Mouse (Mus musculus) cerebellum, adult 11 months (tissue): ENCODE measurements around the gene Rabgap1l.
"Not testable (repeated sequence)": the region's sequence is repeated elsewhere in the genome, so short reads cannot be mapped to it uniquely, and the experiment has no call there.

Source experiments
- DNase-seq: peaks from one replicate; pipeline ENCODE4 v3.0.0; 2022

Gene Rabgap1l

DNA sequence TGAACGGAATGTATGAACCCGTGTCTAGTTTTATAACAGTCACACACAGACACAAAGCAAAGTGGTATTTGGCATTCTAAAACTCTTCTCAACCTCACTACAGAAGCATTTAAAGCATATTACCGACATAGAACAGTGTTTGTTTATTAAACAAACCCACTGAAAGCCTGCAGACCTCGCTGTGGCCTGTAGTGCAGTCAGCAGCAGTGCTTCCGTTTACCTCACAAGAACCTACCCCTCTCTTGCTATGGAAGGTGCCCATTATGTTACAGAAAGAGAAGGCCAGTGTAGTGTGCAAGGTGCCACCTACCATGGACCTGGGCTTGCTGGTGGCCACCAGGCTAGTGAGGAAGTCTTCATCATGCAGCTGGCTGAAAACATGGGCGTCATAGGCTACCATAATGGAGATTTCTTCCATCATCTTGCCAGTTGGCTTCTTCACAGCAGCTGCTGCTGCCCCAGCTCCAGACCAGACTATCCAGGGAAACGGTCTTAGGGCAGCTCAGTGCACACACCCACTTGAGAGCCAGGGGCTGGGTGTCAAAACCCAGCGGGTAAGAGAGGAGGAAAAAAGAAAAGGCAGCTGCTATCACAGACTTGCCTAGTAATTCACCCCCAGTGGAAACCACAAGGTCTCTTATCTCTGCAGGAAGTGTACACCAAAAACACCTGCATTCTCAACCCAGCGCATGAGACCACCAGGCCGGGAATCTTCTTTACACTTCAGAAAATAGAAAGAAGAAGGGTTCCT lies 486.0 kb downstream of the Rabgap1l start:
- no peak for DNase-seq

DNA sequence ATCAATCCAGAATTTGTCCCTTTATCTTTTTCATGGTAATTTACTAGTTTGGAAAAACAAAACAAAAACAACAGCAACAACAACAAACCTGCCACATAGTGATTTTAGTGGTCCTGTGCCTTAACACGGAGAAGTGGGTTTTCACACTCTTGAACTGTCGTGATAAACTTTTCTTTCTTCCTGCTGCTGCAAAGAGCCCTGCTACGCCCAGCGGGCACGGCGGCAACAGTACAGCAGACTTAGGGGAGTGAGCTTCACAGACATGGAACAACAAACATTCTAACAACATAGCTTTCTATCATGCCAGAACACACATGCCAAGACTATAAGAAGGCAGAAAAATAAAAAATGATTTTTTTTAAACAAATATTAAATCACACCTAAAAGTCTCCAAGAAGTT lies 486.7 kb downstream of the Rabgap1l start:
- no peak for DNase-seq

DNA sequence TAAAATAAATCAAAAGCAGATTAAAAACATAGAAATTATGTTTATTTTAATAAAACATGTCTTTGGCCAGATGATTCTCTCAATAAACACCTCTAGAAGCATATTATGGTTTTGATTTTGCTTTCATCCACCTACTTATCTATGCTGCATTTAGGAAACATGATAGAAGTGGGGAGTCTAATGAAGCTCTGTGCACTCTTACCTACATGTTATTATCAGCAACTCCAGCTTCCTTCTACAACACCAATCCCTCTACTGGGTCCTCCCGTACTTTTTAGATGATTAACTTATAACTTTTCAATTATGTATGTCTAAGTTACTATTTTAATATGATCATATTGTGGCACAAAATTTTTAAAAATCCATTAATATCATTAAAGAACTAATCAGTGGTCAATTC lies 487.2 kb downstream of the Rabgap1l start:
- no peak for DNase-seq

GRCm38 (mm10) chr1:160304969-160305498 lies 488.0 kb downstream of the Rabgap1l start:
- DNase-seq = no peak

DNA sequence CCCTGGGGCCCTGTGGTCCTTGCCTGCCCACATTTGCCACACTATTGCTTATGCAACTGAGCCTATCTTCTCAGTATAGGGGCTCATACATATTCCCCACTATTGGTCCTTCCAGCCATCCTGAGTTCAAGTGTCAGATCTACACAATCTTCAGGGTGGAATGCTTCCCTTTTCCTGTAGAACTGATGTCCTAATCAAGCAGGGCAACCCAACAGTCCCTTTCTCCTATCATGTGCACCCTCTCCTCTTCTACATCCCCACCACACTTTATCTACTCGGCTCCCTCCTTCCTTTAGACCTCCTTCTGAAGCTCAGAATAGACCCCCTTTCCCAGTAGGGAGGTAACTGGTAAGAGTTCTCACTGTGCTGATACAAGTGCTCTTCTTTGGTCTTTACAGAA lies 490.7 kb downstream of the Rabgap1l start:
- DNase-seq = no peak

- DNase-seq = no peak
Measured at GRCm38 (mm10) chr1:160301156-160301555, 491.9 kb downstream of the Rabgap1l start.

- no peak for DNase-seq
Measured at GRCm38 (mm10) chr1:160300704-160301103, 492.3 kb downstream of the Rabgap1l start.

DNA sequence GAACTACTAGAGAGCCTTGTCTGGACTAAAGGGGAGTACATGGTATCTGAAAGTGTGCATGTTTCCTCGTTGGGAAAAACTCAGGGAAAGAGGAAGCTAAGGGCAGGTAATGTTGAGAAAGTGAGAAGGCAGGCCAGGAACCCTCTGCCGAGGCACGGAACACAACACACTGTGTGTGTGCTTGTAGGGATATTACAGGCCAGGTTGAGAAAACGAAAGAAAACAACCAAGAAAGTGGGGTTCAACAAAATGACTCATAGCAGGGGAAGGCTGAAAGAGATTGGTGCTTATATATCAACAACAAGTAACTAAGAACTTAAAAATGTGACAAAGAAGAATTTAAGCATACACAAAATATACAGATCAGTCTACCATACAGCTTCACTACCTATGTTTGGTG lies 493.0 kb downstream of the Rabgap1l start:
- DNase-seq = no peak

GRCm38 (mm10) chr1:160298893-160299292 lies 494.1 kb downstream of the Rabgap1l start:
- no peak for DNase-seq

DNA sequence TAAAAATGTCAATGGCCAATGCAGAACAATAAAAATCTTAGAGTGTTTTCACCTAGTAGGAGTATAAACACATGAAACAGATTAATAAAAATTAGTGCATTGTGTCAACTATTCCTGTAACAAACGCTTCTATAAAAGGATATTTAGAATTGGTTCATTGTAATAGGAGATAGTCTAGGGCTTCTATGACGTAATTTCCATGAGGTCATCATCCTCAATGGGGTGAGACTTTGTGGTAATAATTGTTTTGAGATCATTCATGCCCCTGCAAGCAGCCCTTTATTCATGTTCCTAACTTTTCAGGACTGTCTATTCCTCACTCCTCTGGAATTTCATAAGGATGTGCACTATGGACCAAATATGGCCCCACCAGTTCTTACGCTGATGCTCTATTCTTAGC lies 495.3 kb downstream of the Rabgap1l start:
- DNase-seq = no peak

DNA sequence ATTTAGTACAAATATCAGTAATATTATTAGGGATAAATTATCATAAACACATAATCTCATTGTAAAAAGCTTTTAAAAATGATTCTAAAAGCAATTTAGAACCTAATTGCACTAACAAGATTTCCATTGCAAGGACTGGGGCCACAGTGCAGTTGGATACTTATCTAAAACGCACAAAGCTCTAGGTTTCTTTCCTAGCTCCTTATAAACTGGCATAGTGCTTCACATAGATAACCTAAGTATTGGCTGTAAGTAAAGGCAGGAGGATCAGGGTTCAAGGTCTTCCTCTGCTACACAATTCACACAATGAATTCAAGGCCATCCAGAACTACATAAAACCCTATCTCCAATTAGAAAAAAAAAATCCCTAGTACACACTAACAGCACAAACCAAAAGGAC lies 497.7 kb downstream of the Rabgap1l start:
- no peak for DNase-seq

DNA sequence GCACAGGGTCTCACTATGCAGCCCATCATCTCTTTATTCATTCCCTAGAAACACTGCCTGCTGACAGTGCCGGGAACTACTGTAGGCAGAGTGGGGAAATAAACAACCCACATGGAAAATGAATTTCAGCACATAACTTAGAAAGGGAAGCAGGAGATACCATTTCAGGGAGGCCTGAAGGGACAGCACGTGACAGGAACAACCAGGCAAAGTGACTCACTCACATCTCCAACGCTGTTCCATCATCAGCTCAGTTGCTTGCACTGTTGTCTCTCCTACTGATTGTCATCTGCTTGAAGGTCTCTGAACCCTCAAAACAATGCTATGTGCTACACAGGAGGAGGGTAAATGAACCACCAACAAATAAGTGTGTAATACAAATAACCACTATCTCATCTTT lies 499.5 kb downstream of the Rabgap1l start:
- DNase-seq = no peak

- no peak for DNase-seq
Measured at GRCm38 (mm10) chr1:160292058-160292457, 501.0 kb downstream of the Rabgap1l start.

- DNase-seq = no peak
Measured at GRCm38 (mm10) chr1:160290242-160290641, 502.8 kb downstream of the Rabgap1l start.

DNA sequence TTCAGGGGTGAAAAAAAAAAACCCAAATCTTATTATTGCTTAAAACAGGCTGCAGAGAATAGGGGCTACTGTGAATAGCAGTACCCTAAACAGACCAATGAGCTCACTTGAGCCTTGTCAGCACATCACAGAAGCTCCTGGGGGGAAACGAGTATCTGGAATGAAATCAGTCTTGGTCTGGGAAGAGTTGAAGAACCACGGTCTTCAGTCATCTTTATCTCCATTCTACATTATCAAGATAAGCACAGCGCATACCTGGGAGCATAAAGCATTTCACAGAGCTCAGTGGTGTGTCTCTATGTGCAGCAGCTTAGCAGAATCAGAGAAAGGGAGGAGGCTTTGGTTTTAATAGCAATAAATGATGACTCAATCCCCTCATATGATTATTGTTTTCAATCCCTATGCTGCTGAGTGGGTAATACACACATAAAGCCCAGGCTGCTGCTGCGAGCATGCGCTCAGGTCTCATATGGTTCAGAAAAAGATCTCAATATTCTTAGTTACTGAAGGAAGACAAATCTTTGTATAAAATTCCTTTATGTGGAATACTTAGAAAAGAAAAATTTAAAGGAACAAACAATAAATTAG lies 505.9 kb downstream of the Rabgap1l start:
- no peak for DNase-seq

DNA sequence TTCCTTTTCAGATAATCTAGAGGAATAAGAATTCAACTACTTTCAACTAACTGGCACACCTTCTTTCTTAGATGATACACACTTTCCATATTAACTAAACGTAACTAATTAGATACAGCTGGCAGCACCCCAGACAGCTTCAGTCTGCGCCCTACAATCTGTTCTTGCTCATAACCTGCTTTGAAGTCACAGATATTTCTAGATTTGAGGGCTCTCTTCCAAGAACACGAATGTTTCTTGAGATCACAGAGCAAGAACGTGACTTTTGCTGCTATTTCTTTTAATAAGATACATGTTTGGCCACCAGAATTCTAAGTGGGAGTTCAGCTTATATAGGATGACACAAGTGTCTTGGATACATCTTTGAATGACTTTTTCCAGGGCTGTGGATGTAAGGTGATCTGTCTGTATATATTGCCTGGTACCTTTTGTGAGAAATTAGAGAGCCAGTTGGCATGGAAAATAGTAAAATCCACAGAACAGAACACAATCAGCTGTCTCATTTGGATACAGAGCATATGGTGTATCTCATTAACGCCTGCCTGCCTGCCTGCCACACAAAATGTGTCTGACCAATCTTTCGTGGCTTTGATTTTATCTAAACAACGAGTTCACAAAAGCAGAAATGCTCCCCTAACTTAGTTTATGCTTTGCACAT lies 506.5 kb downstream of the Rabgap1l start:
- DNase-seq = peak; percentile 55

DNA sequence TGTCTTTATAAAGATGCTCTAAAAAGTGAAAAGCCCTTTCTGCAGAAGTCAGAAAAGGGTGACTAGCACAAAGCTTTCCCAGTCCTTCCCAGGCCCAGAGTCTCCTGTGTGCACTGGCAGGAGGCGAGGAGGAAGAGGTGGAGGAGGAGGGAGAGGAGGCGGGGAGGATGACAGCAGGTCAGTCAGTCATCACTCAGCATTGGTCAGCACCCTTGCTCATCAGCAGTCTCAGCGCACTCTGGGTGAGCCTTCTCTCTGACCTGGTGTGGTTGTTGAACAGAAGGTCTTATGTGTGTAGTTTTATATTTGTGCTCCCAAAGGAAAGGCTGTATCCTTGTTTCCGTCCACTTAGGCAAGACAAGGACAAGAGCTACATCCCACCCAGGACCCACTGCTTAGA lies 508.8 kb downstream of the Rabgap1l start:
- no peak for DNase-seq

- DNase-seq = not testable (repeated sequence)
Measured at GRCm38 (mm10) chr1:160282166-160282874, 510.7 kb downstream of the Rabgap1l start.

DNA sequence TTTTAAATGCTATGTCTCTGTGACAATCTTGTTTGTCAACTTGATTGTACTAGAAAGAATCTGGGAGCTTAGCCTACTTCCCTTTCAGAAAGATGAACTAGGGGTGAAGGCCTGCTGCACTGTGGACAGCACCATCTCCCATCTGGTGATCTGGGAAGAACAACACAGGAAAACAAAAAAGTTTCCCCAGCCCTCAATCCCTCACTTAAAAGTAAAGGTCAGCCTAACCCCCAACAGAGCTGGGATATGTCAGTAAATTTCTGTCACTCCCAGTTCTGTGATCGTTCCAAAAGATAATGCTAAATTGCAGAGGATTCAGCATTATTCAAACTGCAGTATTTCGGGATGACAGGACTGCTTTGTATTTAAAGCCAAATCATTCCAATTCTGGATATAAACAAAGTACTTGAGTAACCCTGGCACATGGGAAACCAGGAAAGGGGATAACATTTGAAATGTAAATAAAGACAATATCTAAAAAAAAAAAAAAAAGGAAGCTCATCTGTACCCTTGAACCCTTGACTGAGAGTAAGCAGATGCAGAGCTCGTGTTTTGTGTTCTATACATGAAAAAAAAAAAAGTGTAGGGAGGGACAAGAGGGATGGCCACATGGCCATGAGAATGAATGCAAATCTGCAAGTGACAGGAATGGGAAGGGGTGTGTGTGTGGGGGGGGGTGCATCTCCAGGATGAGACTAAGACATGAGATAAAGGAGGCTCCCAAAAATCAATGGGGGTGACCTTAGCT lies 511.5 kb downstream of the Rabgap1l start:
- no peak for DNase-seq

DNA sequence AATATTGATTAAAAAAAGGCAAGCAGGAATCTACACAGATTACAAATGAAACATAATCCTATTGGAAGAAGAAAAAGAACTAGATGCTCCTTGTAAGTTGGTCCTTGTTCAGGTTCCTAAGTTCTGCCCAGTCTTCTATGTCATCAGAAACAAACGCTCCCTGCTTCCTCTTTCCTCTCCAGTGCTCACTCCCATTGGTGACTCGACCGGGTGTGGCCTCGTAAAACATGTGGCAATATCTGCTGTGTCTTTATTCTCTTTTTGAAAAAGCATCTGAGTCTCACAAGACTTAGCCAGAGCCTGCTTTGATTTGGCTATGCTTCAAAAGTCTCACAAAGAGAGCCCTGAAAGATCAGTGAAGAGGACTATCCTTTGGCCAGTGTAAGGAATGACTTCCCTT lies 512.4 kb downstream of the Rabgap1l start:
- no peak for DNase-seq

DNA sequence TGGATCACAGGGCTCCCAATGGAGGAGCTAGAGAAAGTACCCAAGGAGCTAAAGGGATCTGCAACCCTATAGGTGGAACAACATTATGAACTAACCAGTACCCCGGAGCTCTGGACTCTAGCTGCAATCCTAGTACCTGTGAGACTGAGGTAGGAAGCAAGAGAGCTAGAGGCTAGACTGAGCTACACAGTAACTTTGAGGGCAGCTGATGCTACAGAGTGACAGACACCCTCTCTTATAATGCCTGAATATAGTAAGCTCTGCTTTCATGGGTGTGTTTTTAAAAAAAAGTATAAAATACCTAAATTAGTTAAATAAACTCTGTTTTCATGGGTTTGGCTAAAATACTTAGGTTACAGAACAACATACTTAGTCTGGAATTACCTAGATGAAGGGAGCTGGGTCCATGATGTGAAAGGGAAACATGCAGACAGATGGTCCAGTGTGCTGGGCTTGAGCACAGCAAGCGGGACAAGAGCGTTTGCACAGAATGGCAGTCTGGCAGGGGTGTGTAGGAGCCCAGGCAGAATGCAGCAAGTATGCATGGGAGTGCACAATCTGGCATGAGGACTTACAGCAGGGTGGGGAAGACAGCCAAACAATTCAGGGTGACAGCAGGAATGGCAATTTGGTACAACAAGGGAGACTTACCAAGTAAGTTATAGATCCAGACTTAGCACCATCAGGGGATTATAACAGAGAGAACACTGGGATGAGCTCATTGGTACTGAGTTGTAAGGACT lies 514.9 kb downstream of the Rabgap1l start:
- peak; percentile 77 for DNase-seq

GRCm38 (mm10) chr1:160275248-160275647 lies 517.8 kb downstream of the Rabgap1l start:
- DNase-seq = no peak
